Mouse (Mus musculus) central nervous system, embryonic 18 days (tissue): ENCODE measurements around the gene Cltc. TPM values are rescaled to one million over a fixed set of nuclear protein-coding genes. Genes with fewer than 3 reads are reported as not detected.

Source experiments
- polyA plus RNA-seq: library from polyadenylated mRNA; depleted of rRNA; stranded (reverse); fragments of >200 nt; gene quantifications from 2 replicates; pipeline ENCODE4 v1.2.3, GENCODE M21; 2012; rRNA removed

Cltc gene
- 171 and 187 TPM in 2 replicates for polyA plus RNA-seq

DNA sequence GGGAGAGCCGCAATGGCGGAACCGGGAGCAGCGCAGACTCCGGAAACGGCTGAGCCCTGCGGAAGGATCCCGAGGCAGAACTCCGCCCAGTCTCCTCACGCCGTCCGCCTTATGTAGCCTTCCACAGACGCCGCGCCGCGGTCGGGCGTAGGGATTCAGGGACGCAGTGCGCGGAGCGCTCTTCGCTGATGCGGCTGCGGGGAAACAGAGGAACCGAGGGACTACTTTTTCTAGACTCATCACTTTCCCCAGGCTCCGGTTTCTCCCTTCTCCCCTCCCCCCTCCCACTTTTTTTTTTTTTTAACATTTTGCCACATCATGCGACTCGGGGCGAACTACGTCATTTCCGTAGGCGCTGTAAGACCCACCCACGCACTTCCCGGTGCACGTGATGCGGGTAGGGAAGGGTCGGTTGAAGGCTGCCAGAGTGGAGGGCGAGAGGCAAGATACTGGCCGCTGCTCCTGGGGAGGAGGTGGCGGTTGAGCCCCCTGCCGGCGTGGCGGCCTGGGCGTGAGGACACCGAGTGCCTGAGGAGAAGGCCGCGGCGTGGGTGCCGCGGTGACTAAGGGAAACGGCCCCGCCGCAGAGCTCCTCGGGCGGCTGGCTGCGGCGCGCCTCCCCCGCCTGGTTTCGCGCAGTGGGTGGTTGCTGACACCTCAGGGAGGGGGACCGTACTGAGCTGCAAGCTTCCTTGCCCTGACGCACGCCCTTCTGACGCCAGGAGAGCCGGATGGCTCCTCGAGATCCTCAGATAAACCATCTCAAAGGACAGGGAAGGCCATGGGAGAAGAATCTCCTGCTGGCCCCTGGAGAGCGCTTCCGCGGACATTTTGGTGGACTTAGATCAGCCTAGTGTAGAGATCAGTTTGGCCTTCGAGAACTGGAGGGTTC lies at the start of gene Cltc:
TSS of gene Cltc (minus strand) at position 86 of the 892 bp plus-strand sequence.

DNA sequence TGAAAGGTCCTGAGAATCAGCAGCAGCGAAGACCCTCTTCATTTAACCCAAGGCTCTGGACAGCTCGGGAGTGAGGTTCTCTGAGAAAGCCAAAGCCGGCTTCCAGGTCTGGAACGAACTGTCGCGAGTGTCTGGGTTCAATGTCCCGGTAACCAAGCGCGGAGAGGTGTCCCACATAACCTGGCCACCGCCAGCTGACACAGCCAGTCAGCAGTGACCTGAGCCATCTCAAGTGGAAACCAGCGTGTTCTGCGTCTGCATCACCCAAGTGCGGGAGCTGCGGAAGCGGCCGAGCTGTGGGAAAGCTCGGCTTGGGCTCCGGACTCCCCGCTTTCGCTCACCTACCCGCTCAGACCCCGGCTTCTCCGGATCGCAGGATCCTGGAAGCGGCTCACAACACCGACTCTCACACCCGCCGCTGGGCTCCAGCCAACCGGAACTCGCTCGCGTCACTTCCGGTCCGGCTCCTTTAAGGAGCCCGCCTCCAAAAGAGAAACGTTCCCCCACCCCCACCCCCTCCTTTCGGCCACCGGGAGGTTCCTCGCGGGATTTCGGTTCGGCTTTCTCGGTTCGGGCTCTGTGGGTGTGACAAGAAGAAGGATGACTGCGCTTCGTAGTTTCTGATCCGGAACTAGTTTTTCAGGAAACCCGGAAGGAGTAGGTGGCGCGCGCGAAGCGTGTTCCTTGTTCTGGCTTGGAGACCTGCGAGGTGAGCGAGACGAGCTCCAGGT lies 73.8 kb downstream of the Cltc start, which contains the start of the genes Vmp1 and Ptrh2:
TSS of gene Vmp1 (minus strand) at position 442 of the 731 bp plus-strand sequence.
TSS of gene Ptrh2 (plus strand) at position 591 of the 731 bp plus-strand sequence.

Other genes starting within 250 kb of the Cltc start
- gene Rps6kb1, start 212.8 kb downstream of the Cltc start, polyA plus RNA-seq: 29.0 and 30.8 TPM in 2 replicates
- 6.3 and 6.7 TPM in 2 replicates for gene Tubd1, start 212.6 kb downstream of the Cltc start, polyA plus RNA-seq
- gene Vmp1, start 73.7 kb downstream of the Cltc start, polyA plus RNA-seq: 62.1 and 69.4 TPM in 2 replicates
- gene Ptrh2, start 73.6 kb downstream of the Cltc start, polyA plus RNA-seq: 20.0 and 21.5 TPM in 2 replicates
- 14.9 and 15.3 TPM in 2 replicates for gene Dhx40, start 50.2 kb upstream of the Cltc start, polyA plus RNA-seq
- 5.2 and 5.8 TPM in 2 replicates for gene Ypel2, start 236.1 kb upstream of the Cltc start, polyA plus RNA-seq